Mouse (Mus musculus) CH12.LX (cell line): ENCODE results near the gene Cyp27b1. TPM values are rescaled to one million over a fixed set of nuclear protein-coding genes. Genes with fewer than 3 reads are reported as not detected.

Experiments
- DNase-seq: peaks from one replicate; pipeline ENCODE4 v3.0.0-alpha.2; 2013; ENCODE audit errors: extremely low read depth
- H3K27ac ChIP-seq: 2 replicates; pipeline ENCODE4 v1.5.1; 2012; ENCODE audit warnings: low read depth, mild to moderate bottlenecking, control low read depth, moderate library complexity; ENCODE audit not compliant: insufficient read depth
- H3K27me3 ChIP-seq: replicated peaks from 2 replicates; pipeline ENCODE3; 2012; ENCODE audit warnings: inconsistent platforms
- H3K36me3 ChIP-seq, 2 experiments: replicated peaks in 1 of 2; 2 replicates each; pipeline versions ENCODE3 to v1.6.1; 2012; ENCODE audit warnings: inconsistent platforms in 1 of 2, low read length in 1 of 2, mild to moderate bottlenecking in 1 of 2, mixed read lengths in 1 of 2, moderate library complexity in 1 of 2; ENCODE audit not compliant: control insufficient read depth in 1 of 2, insufficient read depth in 1 of 2
- H3K4me1 ChIP-seq, 2 experiments: 2 replicates each; pipeline ENCODE4 v1.6.1; 2012; ENCODE audit warnings: inconsistent platforms in 1 of 2, moderate library complexity in 1 of 2; ENCODE audit not compliant: insufficient read depth in 2 of 2, control insufficient read depth in 1 of 2
- H3K4me2 ChIP-seq: 2 replicates; pipeline ENCODE4 v1.6.1; 2012; ENCODE audit warnings: low read depth, mild to moderate bottlenecking, control low read depth; ENCODE audit not compliant: poor library complexity, insufficient read depth, severe bottlenecking
- H3K4me3 ChIP-seq, 3 experiments: fragments of 150-350 bp in 1 of 3; sonication (generic) in 1 of 3; replicated peaks in 1 of 3; 2 replicates each; pipeline versions ENCODE3 to v1.5.1; 2011 to 2012; ENCODE audit warnings: low read depth in 2 of 3, low read length in 2 of 3, mild to moderate bottlenecking in 2 of 3, moderate library complexity in 2 of 3, control low read depth in 1 of 3, improper control_type of control experiment in 1 of 3, inconsistent platforms in 1 of 3, mixed read lengths in 1 of 3; ENCODE audit not compliant: poor library complexity in 1 of 3
- H3K79me2 ChIP-seq: replicated peaks from 2 replicates; pipeline ENCODE4 v1.6.1; 2012; ENCODE audit warnings: mild to moderate bottlenecking, moderate library complexity; ENCODE audit not compliant: control insufficient read depth, poor library complexity, insufficient read depth, severe bottlenecking; ENCODE audit errors: extremely low read depth
- H3K9ac ChIP-seq: 2 replicates; pipeline ENCODE4 v1.6.1; 2012; ENCODE audit warnings: low read depth, mild to moderate bottlenecking, control low read depth, moderate library complexity; ENCODE audit not compliant: insufficient read depth
- H3K9me3 ChIP-seq: replicated peaks from 2 replicates; pipeline ENCODE3; 2012; ENCODE audit warnings: low read length, inconsistent platforms, mixed read lengths
- CHD1 ChIP-seq: IDR thresholded peaks from 2 replicates; pipeline ENCODE4 v1.6.1; 2012; ENCODE audit warnings: low read depth, low read length, improper control_type of control experiment, inconsistent platforms
- E2F4 ChIP-seq: IDR thresholded peaks from 2 replicates; pipeline ENCODE4 v1.6.1; 2011; ENCODE audit warnings: low read depth, low read length, improper control_type of control experiment; ENCODE audit not compliant: insufficient replicate concordance
- ELF1 ChIP-seq: IDR thresholded peaks from 2 replicates; pipeline ENCODE4 v1.6.1; 2014; ENCODE audit warnings: low read depth, mild to moderate bottlenecking, inconsistent platforms, low read length, improper control_type of control experiment
- EP300 ChIP-seq: IDR thresholded peaks from 2 replicates; pipeline ENCODE4 v1.6.1; 2011; ENCODE audit warnings: low read length, improper control_type of control experiment
- GABPA ChIP-seq: IDR thresholded peaks from 2 replicates; pipeline ENCODE4 v1.6.1; 2012; ENCODE audit warnings: low read depth, low read length, improper control_type of control experiment, inconsistent platforms; ENCODE audit not compliant: insufficient replicate concordance
- IRF4 ChIP-seq: IDR thresholded peaks from 2 replicates; pipeline ENCODE4 v1.6.1; 2014; ENCODE audit warnings: low read depth, mild to moderate bottlenecking, inconsistent platforms, low read length, improper control_type of control experiment
- JUN ChIP-seq: IDR thresholded peaks from 2 replicates; pipeline ENCODE4 v1.6.1; 2011; ENCODE audit warnings: low read depth, mild to moderate bottlenecking, low read length, improper control_type of control experiment, moderate library complexity; ENCODE audit not compliant: insufficient read depth
- KAT2A ChIP-seq: IDR thresholded peaks from 2 replicates; pipeline ENCODE4 v1.6.1; 2012; ENCODE audit warnings: low read length, improper control_type of control experiment, inconsistent platforms; ENCODE audit not compliant: insufficient replicate concordance
- MAZ ChIP-seq: IDR thresholded peaks from 2 replicates; pipeline ENCODE4 v1.6.1; 2012; ENCODE audit warnings: low read depth, mild to moderate bottlenecking, inconsistent platforms, low read length, improper control_type of control experiment, moderate library complexity
- MEF2A ChIP-seq: IDR thresholded peaks from 2 replicates; pipeline ENCODE4 v1.6.1; 2014; ENCODE audit warnings: low read depth, mild to moderate bottlenecking, inconsistent platforms, low read length, improper control_type of control experiment, borderline replicate concordance
- MXI1 ChIP-seq: IDR thresholded peaks from 2 replicates; pipeline ENCODE4 v1.6.1; 2011; ENCODE audit warnings: mild to moderate bottlenecking, low read depth, low read length, improper control_type of control experiment
- NRF1 ChIP-seq: IDR thresholded peaks from 2 replicates; pipeline ENCODE4 v1.6.1; 2014; ENCODE audit warnings: low read depth, mild to moderate bottlenecking, inconsistent platforms, low read length, improper control_type of control experiment, moderate library complexity
- PAX5 ChIP-seq: IDR thresholded peaks from 2 replicates; pipeline ENCODE4 v1.6.1; 2012; ENCODE audit warnings: low read length, inconsistent platforms, mixed read lengths
- POLR2A ChIP-seq: IDR thresholded peaks from 2 replicates; pipeline ENCODE4 v1.6.1; 2011; ENCODE audit warnings: low read depth, mild to moderate bottlenecking, improper control_type of control experiment, low read length
- RAD21 ChIP-seq: IDR thresholded peaks from 2 replicates; pipeline ENCODE4 v1.6.1; 2011; ENCODE audit warnings: low read depth, mild to moderate bottlenecking, low read length, improper control_type of control experiment, moderate library complexity
- RCOR1 ChIP-seq: conservative IDR thresholded peaks from 2 replicates; pipeline ENCODE4 v1.6.1; 2012; ENCODE audit warnings: low read depth, mild to moderate bottlenecking, inconsistent platforms, low read length, improper control_type of control experiment
- SIN3A ChIP-seq: IDR thresholded peaks from 2 replicates; pipeline ENCODE4 v1.6.1; 2012; ENCODE audit warnings: low read length, improper control_type of control experiment, inconsistent platforms
- SMC3 ChIP-seq: IDR thresholded peaks from 2 replicates; pipeline ENCODE4 v1.6.1; 2011; ENCODE audit warnings: low read depth, low read length, improper control_type of control experiment
- UBTF ChIP-seq: IDR thresholded peaks from 2 replicates; pipeline ENCODE4 v1.6.1; 2012; ENCODE audit warnings: low read depth, mild to moderate bottlenecking, inconsistent platforms, low read length, improper control_type of control experiment, moderate library complexity
- USF1 ChIP-seq: IDR thresholded peaks from 2 replicates; pipeline ENCODE4 v1.6.1; 2014; ENCODE audit warnings: low read depth, mild to moderate bottlenecking, inconsistent platforms, low read length, improper control_type of control experiment
- ZMIZ1 ChIP-seq: IDR thresholded peaks from 2 replicates; pipeline ENCODE4 v1.6.1; 2012; ENCODE audit warnings: low read depth, mild to moderate bottlenecking, inconsistent platforms, low read length, improper control_type of control experiment
- dilution Hi-C: fragments of 300-500 bp; cut with MboI; formaldehyde crosslinking; loops from 2 replicates; pipeline ENCODE4 v1.14.3; 2020; ENCODE audit warnings: low sequenced_read_pairs; ENCODE audit not compliant: extremely low pct_unique_long_range_greater_than_20kb, extremely low pct_ligation_motif_present
- in situ Hi-C: fragments of 300-500 bp; cut with MboI; formaldehyde crosslinking; loops from 3 replicates; pipeline ENCODE4 v1.14.3; 2019; ENCODE audit warnings: low sequenced_read_pairs, low pct_ligation_motif_present, low pct_unique_long_range_greater_than_20kb, mixed read lengths
- polyA plus RNA-seq: library from polyadenylated mRNA; unstranded; fragments of >175 nt; gene quantifications from 2 replicates; pipeline ENCODE4 v1.2.1, GENCODE M21; 2012; ENCODE audit warnings: low read depth; ENCODE audit not compliant: insufficient read length
- total RNA-seq, 2 experiments: library from RNA; depleted of rRNA; stranded (reverse); fragments of 300-350 nt in 1 of 2; fragments of >200 nt in 1 of 2; gene quantifications; 2 replicates each; pipeline ENCODE4 v1.2.3; 2012 to 2014

The Cyp27b1 gene
- total and polyA plus RNA-seq, 3 experiments = 0.32 to 1.4 (median 0.42) TPM

GRCm38 (mm10) chr10:127092742-127093141 is 44.7 kb downstream of the Cyp27b1 start:
- H3K27me3 ChIP-seq = no peaks in the 10 kb centered on the region
- H3K4me3 ChIP-seq = no peak overlapping the region
- peaks cover 0 to 6% of the 10 kb centered on the region in 2 experiments; a peak in 2 of 4 replicates for H3K4me1 ChIP-seq
- no peak for TF ChIP-seq EP300
- no peak for TF ChIP-seq MAZ
- TF ChIP-seq MEF2A = no peak
- TF ChIP-seq PAX5 = no peak
- no peak for TF ChIP-seq RCOR1
- TF ChIP-seq CHD1 = no peak
- TF ChIP-seq GABPA = no peak
- no peak for TF ChIP-seq USF1
- TF ChIP-seq KAT2A = no peak
- TF ChIP-seq NRF1 = no peak
- TF ChIP-seq RAD21 = no peak
- TF ChIP-seq UBTF = no peak
- TF ChIP-seq POLR2A = no peak
- no peak for TF ChIP-seq ELF1
- no peak for TF ChIP-seq JUN
- TF ChIP-seq ZMIZ1 = no peak
- TF ChIP-seq SIN3A = no peak
- TF ChIP-seq, all 38 proteins: peak for 0
- dilution Hi-C loops (no loop called here), in situ Hi-C loops (no loop called here)
- no peak overlapping the region for H3K27ac ChIP-seq
- no peak for DNase-seq
- H3K36me3 ChIP-seq = peaks cover 74 to 97% of the 10 kb centered on the region in 2 experiments
- H3K9me3 ChIP-seq = peaks cover 11% of the 10 kb centered on the region
- no peaks in the 10 kb centered on the region for H3K79me2 ChIP-seq
- no peak overlapping the region for H3K9ac ChIP-seq
- no peak overlapping the region for H3K4me2 ChIP-seq

GRCm38 (mm10) chr10:127094382-127094802 is 46.3 kb downstream of the Cyp27b1 start:
- no peak for DNase-seq
- Histone ChIP-seq H3K27me3 (no peaks in the 10 kb centered on the region), H3K4me3 (no peak overlapping the region), H3K27ac (no peak overlapping the region), H3K9me3 (peaks cover 11% of the 10 kb centered on the region), H3K36me3 (peaks cover 77 to 98% of the 10 kb centered on the region in 2 experiments), H3K79me2 (no peaks in the 10 kb centered on the region), H3K4me1 (peaks cover 0 to 9% of the 10 kb centered on the region in 2 experiments; a peak in 2 of 4 replicates), H3K4me2 (no peak overlapping the region), H3K9ac (no peak overlapping the region)
- in situ Hi-C loops = no loop called here
- dilution Hi-C loops = no loop called here
- TF ChIP-seq E2F4 (no peak), MXI1 (no peak), IRF4 (no peak), SMC3 (no peak), NRF1 (no peak), ELF1 (no peak), RAD21 (no peak)
